Mouse (Mus musculus) hindbrain, embryonic 10.5 days (tissue): Measurements from ENCODE around the gene Ppp2r2c. TPM values are rescaled to one million over a fixed set of nuclear protein-coding genes. Genes with fewer than 3 reads are reported as not detected.

ENCODE experiments used
- DNase-seq: peaks from one replicate; pipeline ENCODE4 v3.0.0-alpha.2; 2017; ENCODE audit warnings: low spot score
- H3K27ac ChIP-seq: fragments of 300-500 bp; sonication (generic); 2 replicates; pipeline ENCODE4 v1.5.1; 2016; ENCODE audit warnings: mild to moderate bottlenecking, moderate library complexity
- H3K27me3 ChIP-seq: fragments of 300-500 bp; sonication (generic); 2 replicates; pipeline ENCODE4 v1.6.1; 2016; ENCODE audit warnings: mild to moderate bottlenecking; ENCODE audit not compliant: poor library complexity, insufficient read depth, severe bottlenecking
- H3K36me3 ChIP-seq: fragments of 300-500 bp; sonication (generic); 2 replicates; pipeline ENCODE4 v1.6.1; 2016; ENCODE audit warnings: mild to moderate bottlenecking, moderate library complexity
- H3K4me1 ChIP-seq: fragments of 300-500 bp; sonication (generic); replicated peaks from 2 replicates; pipeline ENCODE4 v1.6.1; 2016; ENCODE audit warnings: mild to moderate bottlenecking
- H3K4me3 ChIP-seq: fragments of 300-500 bp; sonication (generic); 2 replicates; pipeline ENCODE4 v1.5.1; 2016; ENCODE audit warnings: mild to moderate bottlenecking, moderate library complexity
- H3K9me3 ChIP-seq: fragments of 300-500 bp; sonication (generic); 2 replicates; pipeline ENCODE4 v1.6.1; 2016; ENCODE audit warnings: mild to moderate bottlenecking, moderate library complexity
- WGBS: fragments of 180-500 bp; shearing (Covaris S2); methylation state at CpG from one replicate; pipeline ENCODE4 v1.1.7; 2016; 5-methylcytosine and 5-hydroxymethylcytosine counted together
- polyA plus RNA-seq: library from polyadenylated mRNA; unstranded; fragments of >200 nt; fragmentation: Nextera tagmentation; extraction: Ambion mirVana; gene quantifications from 2 replicates; pipeline ENCODE4 v1.2.1, GENCODE M21; 2016

The Ppp2r2c gene
- polyA plus RNA-seq: 1.1 and 1.6 TPM in 2 replicates

DNA sequence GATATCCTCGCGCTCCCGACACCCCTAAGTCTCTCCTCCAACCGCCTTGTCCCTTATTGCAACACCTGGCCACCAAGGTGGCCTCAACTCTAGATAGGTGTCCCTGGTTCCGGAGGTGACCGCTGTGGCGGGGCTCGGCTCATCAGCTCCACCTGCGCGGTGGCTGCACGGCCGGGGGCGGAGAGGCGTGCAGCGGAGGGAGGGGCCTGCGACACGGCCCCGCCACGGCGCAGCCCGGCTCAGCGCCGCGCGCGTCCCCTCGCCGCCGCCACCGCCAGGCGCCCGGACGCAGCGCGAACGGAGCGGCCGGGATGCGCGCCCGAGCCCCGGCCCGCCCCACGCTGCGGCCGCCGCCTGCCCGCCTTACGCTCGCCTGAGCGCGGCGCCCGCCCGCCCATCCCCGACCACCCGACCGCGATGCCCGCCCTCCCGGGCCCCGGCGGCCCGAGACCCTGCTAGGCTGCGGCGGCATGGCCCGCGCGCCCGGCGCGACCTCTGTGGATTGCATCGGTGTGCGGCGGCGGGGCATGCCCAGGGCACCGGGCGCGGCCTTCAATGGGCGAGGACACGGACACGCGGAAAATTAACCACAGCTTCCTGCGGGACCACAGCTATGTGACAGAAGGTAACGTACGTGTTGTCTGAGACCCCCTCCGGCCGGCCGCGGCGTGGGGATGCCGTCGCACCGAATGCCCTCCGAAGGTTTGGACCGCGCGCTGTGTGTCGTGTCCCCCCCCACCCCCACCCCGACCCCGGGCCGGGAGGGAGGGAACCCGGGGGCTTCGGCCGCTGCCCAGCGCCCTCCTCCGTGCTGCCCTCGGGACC is at the start of gene Ppp2r2c:
Ppp2r2c (plus strand) TSS at position 248 of the 825 bp plus-strand sequence.
- peaks cover 23% of the 10 kb centered on the region for H3K4me1 ChIP-seq
- peak; percentile 26 for DNase-seq
- H3K9me3 ChIP-seq: peaks cover 6% of the 10 kb centered on the region; the same call in 1 of the 2 replicates
- WGBS: under 1% methylated on average over 100 of the region's 108 CpGs
- no peaks in the 10 kb centered on the region for H3K36me3 ChIP-seq
- H3K4me3 ChIP-seq: peak within 1 kb of the TSS; percentile 58
- peaks cover 100% of the 10 kb centered on the region for H3K27me3 ChIP-seq
- 0 out of 2 replicates have a peak within 1 kb of the TSS, but pooled peaks have one; percentile 23 for H3K27ac ChIP-seq

DNA sequence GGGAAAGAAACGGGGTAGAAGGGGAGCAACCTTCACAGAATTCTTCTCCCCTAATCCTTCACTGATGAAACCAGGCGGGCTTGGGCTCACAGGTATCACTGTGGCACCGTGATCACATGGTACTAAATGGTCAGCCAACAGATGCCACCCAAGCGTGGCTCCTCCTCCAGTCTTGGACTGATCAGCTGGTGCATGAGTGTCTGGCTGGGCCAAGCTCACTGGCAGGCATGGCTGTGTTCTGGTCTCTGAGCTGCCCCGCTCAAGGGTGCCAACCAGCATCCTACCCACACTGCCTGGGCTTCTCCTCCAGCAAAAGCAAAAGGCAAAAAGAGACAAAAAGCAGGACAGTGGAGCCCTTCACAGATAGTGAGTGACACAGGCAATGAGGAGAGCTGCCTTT is 48.6 kb upstream of the Ppp2r2c start:
- WGBS: 87% methylated on average over 5 of the region's 5 CpGs
- Histone ChIP-seq H3K4me1 (no peaks in the 10 kb centered on the region), H3K4me3 (no peak overlapping the region), H3K27ac (no peak overlapping the region), H3K9me3 (no peaks in the 10 kb centered on the region), H3K27me3 (no peaks in the 10 kb centered on the region), H3K36me3 (peaks cover 94% of the 10 kb centered on the region)
- no peak for DNase-seq

DNA sequence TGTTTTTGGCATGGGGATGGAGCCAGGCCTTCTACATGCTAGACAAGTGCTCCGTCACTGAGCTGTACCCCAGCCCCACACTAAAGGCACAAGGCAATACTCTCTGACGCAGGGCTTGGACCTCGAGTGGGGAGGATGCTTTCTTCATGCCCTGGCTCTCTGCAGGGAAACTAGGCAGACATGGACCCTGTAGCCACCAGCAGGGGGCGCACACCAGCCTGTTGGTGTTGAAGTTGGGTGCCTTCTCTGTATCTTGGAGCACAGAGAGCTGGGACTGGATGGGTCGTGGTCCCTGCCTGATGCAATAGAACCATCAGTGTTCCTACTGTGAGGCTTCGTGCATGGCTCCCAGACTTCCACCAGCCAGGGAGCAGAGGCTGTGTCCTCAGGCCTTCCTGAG is 48.2 kb upstream of the Ppp2r2c start:
- Histone ChIP-seq H3K27me3 (no peaks in the 10 kb centered on the region), H3K27ac (no peak overlapping the region), H3K4me1 (no peaks in the 10 kb centered on the region), H3K9me3 (no peaks in the 10 kb centered on the region), H3K4me3 (no peak overlapping the region), H3K36me3 (peaks cover 93% of the 10 kb centered on the region)
- WGBS: 51% methylated on average over 6 of the region's 6 CpGs
- DNase-seq: peak; percentile 56

DNA sequence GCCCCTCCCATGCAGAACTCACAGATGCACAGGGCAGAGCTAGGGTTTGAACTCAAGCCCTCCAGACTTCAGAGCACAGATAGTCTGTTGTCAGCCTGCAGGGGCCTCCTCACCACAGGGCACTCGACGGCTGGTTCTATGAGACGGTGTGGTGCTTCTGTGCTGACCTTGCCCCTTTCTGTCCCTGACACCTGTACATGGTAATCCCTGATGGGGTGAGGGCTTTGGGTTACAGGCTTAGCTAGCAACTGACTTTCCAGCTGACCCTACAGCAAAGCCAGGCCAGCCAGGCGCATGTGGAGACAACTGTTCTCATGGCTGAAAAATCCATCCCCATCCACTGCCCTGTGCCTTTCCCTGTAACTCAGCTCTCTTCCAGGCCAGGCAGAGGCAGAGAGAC is 45.4 kb upstream of the Ppp2r2c start:
- H3K9me3 ChIP-seq: no peaks in the 10 kb centered on the region
- peaks cover 92% of the 10 kb centered on the region for H3K36me3 ChIP-seq
- H3K27ac ChIP-seq: no peak overlapping the region
- no peak overlapping the region for H3K4me3 ChIP-seq
- no peak for DNase-seq
- WGBS: 91% methylated on average over 4 of the region's 4 CpGs
- H3K4me1 ChIP-seq: no peaks in the 10 kb centered on the region
- no peaks in the 10 kb centered on the region for H3K27me3 ChIP-seq

DNA sequence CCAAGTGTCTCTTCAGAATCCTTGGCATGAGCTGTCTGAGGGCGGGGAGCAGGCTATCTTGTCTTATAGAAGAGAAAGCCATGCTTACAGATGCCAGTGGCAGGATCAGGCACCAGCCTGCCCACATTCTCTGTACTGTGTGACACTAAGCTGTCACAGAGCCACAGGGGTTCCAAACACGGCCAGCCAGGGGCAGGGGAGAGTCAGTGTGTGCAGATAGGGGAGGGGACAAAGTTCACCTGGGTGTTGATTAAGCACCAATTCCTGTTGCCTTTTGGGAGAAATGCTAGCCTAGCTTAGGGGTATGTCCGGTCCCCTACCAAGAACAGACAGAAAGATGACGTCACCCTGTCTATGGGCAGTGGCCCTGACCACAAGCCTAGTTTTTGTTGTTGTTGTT is 39.2 kb upstream of the Ppp2r2c start:
- WGBS: 74% methylated on average over 4 of the region's 4 CpGs
- Histone ChIP-seq H3K4me3 (0 out of 2 replicates have a peak overlapping the region, but pooled peaks have one; percentile 77), H3K4me1 (peaks cover 19% of the 10 kb centered on the region), H3K36me3 (peaks cover 36% of the 10 kb centered on the region), H3K9me3 (no peaks in the 10 kb centered on the region), H3K27me3 (no peaks in the 10 kb centered on the region), H3K27ac (no peak overlapping the region)
- DNase-seq: no peak

DNA sequence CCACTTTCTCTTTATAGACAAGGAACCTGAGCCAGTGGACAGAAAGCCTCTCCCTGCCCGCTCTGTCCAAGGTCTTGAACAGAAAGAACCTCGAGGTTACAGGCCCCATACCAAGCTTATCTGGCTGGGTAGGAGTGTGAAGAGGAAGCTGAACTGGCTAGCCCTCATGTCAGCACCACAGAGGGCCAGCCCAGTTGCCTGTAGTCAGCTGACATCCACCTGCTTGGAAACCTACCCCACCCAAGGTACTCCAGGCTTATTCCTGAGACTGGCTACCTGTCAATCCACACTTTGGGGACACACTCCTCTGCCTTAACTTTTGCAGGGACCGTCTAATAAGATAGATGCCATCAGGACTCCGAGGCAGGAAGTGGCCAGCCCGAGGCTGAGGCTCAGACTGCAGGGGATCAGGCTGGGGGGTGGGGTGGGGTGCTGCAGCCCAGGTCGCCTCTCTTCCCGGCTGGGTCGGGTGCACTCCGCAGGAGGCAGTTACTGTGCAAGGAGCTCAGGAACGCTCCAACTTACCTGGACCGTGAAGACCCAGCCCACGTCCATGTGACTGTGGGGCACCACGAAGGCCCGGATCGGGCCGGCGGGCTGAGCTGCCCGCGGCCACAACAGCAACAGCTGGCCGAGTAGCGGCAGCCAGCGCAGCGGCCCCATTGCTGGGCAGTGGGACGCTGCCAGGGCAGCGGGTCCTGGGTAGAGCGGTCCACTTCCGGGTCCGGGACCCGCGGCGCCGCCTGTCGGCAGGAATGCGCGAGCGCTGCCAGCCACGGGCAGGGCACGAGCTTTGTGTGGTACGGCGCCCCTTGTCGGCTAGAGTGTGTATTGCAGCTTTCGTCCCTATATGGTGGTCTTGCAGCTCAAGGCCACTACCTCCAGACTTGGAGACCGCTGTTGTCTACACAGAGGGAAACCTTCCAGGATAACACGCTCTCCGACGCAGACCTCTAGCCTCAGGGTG is 38.1 kb upstream of the Ppp2r2c start, which contains the start of gene Man2b2:
Man2b2 (minus strand) TSS at position 741 of the 967 bp plus-strand sequence.
- Histone ChIP-seq H3K9me3 (no peaks in the 10 kb centered on the region), H3K4me3 (peak within 1 kb of the TSS; percentile 77), H3K36me3 (peaks cover 27% of the 10 kb centered on the region), H3K27ac (peak within 1 kb of the TSS; percentile 88), H3K4me1 (peaks cover 19% of the 10 kb centered on the region), H3K27me3 (no peaks in the 10 kb centered on the region)
- WGBS: 5% methylated on average over 46 of the region's 46 CpGs
- peak; percentile 95 for DNase-seq

DNA sequence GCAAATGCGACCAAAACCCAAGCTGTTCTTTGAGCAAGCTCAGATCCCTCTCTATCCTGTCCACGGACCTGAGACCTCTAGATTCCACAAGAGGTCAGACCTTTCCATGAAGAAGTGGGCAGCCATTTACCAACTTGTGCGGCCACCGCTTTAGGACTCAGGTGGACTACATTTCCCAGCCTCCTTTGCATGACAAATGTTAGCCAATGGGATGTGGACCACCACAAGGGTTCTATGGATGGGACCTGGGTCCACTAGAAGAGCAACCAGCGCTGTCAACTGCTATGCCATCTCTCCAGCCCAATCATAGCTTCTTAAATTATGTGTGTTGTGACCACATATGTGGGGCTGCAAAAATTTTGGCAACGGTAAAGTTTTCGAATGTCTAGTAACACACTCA is 37.0 kb upstream of the Ppp2r2c start:
- DNase-seq: no peak
- Histone ChIP-seq H3K36me3 (peaks cover 17% of the 10 kb centered on the region), H3K9me3 (no peaks in the 10 kb centered on the region), H3K4me1 (peaks cover 19% of the 10 kb centered on the region), H3K27me3 (no peaks in the 10 kb centered on the region), H3K4me3 (no peak overlapping the region), H3K27ac (no peak overlapping the region)
- WGBS: 68% methylated on average over 7 of the region's 7 CpGs

DNA sequence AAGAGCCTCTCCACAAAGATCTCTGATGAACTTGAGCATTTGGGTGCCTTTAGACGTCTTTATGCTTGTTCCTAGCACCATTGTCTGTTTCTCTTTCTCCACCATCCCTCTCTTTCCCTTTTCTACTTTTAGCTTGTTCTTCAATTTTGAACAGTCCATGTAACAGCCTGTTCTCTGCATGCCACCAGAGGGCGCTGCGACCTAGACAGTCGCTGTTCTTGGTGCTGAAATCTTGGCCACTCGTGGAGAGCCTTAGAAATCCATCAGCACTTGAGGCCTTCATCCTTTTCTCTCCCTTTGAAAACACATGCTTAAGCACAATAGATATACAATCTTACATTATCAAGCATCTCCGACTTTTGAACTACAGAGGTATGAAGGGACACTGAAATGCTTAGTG is 32.4 kb upstream of the Ppp2r2c start:
- 1% methylated on average over 6 of the region's 6 CpGs for WGBS
- peak; percentile 78 for DNase-seq
- H3K4me1 ChIP-seq: peaks cover 3% of the 10 kb centered on the region; the same call in 1 of the 2 replicates
- H3K27me3 ChIP-seq: no peaks in the 10 kb centered on the region
- H3K4me3 ChIP-seq: no peak overlapping the region
- H3K36me3 ChIP-seq: no peaks in the 10 kb centered on the region
- no peak overlapping the region for H3K27ac ChIP-seq
- no peaks in the 10 kb centered on the region for H3K9me3 ChIP-seq

DNA sequence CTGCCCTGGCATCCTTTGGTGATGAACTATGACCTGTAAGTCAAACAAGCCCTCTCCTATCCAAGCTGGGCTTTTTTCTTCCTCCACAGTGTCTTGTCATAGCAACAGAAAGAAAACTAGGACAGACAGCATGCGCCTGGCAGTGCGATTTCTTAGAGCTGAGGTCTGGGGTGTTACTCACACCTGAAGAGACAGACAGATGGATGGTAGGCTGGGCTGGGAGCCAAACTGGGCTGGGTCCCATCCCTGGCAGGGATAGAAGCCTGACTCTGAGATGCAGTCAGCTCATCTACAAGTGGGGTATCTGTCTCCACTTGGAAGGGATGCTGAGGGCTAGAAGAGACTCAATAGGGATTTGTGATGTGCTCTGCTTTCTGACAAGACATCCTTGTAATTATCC is 29.3 kb upstream of the Ppp2r2c start:
- Histone ChIP-seq H3K4me1 (0 out of 2 replicates have a peak, but pooled peaks cover 1% of the 10 kb centered on the region), H3K27me3 (no peaks in the 10 kb centered on the region), H3K4me3 (no peak overlapping the region), H3K9me3 (no peaks in the 10 kb centered on the region), H3K27ac (no peak overlapping the region), H3K36me3 (no peaks in the 10 kb centered on the region)
- WGBS: 88% methylated on average over 2 of the region's 2 CpGs
- no peak for DNase-seq

DNA sequence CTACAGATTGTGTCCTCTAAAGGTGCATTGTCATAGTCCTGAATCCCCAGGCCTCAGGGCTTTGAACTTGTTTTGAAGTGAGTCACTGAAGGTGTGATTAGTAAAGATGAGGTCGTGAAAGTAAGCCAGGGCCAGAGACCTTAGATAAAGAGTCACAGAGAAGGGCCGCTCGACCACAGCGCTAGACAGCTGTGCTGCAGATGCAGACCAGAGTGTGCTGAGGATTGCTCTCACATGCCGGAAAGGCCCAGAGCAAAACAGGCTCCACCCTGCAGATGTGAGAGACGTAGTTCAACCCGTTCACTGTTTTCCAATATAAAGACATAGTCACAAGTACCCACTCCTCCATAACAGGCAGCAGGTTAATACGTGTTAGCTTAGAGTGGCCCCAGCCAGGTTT is 28.7 kb upstream of the Ppp2r2c start:
- 77% methylated on average over 8 of the region's 8 CpGs for WGBS
- H3K27me3 ChIP-seq: no peaks in the 10 kb centered on the region
- no peaks in the 10 kb centered on the region for H3K36me3 ChIP-seq
- no peak overlapping the region for H3K4me3 ChIP-seq
- no peaks in the 10 kb centered on the region for H3K9me3 ChIP-seq
- no peak overlapping the region for H3K27ac ChIP-seq
- 0 out of 2 replicates have a peak, but pooled peaks cover 3% of the 10 kb centered on the region for H3K4me1 ChIP-seq
- no peak for DNase-seq

DNA sequence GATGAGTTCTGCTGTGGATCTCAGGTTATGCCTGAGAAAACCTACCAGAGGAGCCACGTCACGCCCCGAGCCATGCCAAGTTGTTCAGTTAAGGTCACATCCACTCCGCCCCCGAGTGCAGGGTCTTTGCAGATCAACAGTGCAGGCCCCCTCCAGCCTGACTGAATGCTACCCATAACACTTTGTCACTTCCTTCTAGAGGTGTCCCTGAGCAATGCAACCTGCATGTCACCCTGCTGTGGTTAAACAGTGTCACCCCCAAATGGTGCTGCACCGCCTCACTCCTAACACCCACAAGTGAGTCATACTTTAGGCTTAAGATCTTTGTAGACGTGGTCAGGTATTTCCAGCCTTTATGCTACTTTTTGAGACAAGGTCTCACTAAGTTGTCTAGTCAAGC is 28.2 kb upstream of the Ppp2r2c start:
- no peak overlapping the region for H3K27ac ChIP-seq
- no peaks in the 10 kb centered on the region for H3K9me3 ChIP-seq
- no peak for DNase-seq
- WGBS: 80% methylated on average over 7 of the region's 7 CpGs
- 0 out of 2 replicates have a peak, but pooled peaks cover 3% of the 10 kb centered on the region for H3K4me1 ChIP-seq
- no peaks in the 10 kb centered on the region for H3K36me3 ChIP-seq
- no peak overlapping the region for H3K4me3 ChIP-seq
- H3K27me3 ChIP-seq: no peaks in the 10 kb centered on the region

DNA sequence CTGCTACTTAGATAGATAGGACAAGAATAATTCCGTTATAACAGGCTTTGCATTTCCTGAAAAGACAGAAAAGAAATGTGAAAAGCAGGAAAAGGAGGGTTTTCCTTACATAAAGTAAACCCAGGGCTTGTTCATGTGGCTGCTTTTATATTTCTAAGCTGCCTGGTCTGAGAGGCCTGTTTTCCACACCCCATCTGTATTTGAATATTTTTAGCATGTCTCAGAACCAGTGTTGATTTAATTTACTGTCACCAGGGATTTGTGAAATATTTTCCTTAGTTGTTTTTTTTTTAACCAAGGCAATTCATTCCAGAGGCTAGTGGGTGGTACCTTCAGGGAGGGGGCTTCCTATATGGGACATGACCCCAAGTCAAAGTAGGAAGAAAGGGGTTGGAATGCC is 26.6 kb upstream of the Ppp2r2c start:
- Histone ChIP-seq H3K4me3 (no peak overlapping the region), H3K9me3 (no peaks in the 10 kb centered on the region), H3K36me3 (no peaks in the 10 kb centered on the region), H3K27ac (no peak overlapping the region), H3K4me1 (0 out of 2 replicates have a peak, but pooled peaks cover 3% of the 10 kb centered on the region), H3K27me3 (no peaks in the 10 kb centered on the region)
- WGBS: 74% methylated on average over 1 of the region's 1 CpGs
- DNase-seq: no peak
